Mouse (Mus musculus): ENCODE results near the gene Gm11214. TPM values are rescaled to one million over a fixed set of nuclear protein-coding genes. Genes with fewer than 3 reads are reported as not detected.

The Gm11214 gene
- polyA plus RNA-seq, 1 experiment from 2014 or later: not detected

- Histone ChIP-seq H3K4me2 (replicated peaks; ENCODE audit: low read depth, low read length) (no peak overlapping the region), H3K36me3 (ENCODE audit: control insufficient read depth, insufficient read depth, low read length) (no peaks in the 10 kb centered on the region), H3K27me3 (ENCODE audit: control insufficient read depth, insufficient read depth, low read length) (no peaks in the 10 kb centered on the region), H3K4me3 (ENCODE audit: low read depth, low read length) (no peak overlapping the region), H3K4me1 (ENCODE audit: control insufficient read depth, insufficient read depth, low read length) (no peaks in the 10 kb centered on the region), H3K9me3 (ENCODE audit: control insufficient read depth, low read depth, low read length) (no peaks in the 10 kb centered on the region), H3K9ac (replicated peaks; ENCODE audit: low read depth, low read length) (no peak overlapping the region), H3K27ac (ENCODE audit: low read length) (no peak overlapping the region)
- ATAC-seq (ENCODE audit: insufficient number of reproducible peaks, insufficient read depth, low FRiP score, low read depth): no peak
These were observed 19.0 kb downstream of the Gm11214 start for GRCm38 (mm10) chr4:63643956-63644726.

GRCm38 (mm10) chr4:63639842-63640241, 23.3 kb downstream of the Gm11214 start:
- no peaks in the 10 kb centered on the region for H3K4me1 ChIP-seq (ENCODE audit: control insufficient read depth, insufficient read depth, low read length)
- H3K4me3 ChIP-seq (ENCODE audit: low read depth, low read length): no peak overlapping the region
- H3K36me3 ChIP-seq (ENCODE audit: control insufficient read depth, insufficient read depth, low read length): no peaks in the 10 kb centered on the region
- no peak overlapping the region for H3K27ac ChIP-seq (ENCODE audit: low read length)
- H3K27me3 ChIP-seq (ENCODE audit: control insufficient read depth, insufficient read depth, low read length): no peaks in the 10 kb centered on the region
- WGBS: 67% methylated on average over 2 of the region's 2 CpGs
- no peak overlapping the region for H3K4me2 ChIP-seq (replicated peaks; ENCODE audit: low read depth, low read length)
- ATAC-seq (ENCODE audit: insufficient number of reproducible peaks, insufficient read depth, low FRiP score, low read depth): no peak
- no peak overlapping the region for H3K9ac ChIP-seq (replicated peaks; ENCODE audit: low read depth, low read length)
- H3K9me3 ChIP-seq (ENCODE audit: control insufficient read depth, low read depth, low read length): no peaks in the 10 kb centered on the region

- Histone ChIP-seq H3K27me3 (ENCODE audit: control insufficient read depth, insufficient read depth, low read length) (no peaks in the 10 kb centered on the region), H3K9me3 (ENCODE audit: control insufficient read depth, low read depth, low read length) (no peaks in the 10 kb centered on the region), H3K27ac (ENCODE audit: low read length) (no peak overlapping the region), H3K4me3 (ENCODE audit: low read depth, low read length) (no peak overlapping the region), H3K9ac (replicated peaks; ENCODE audit: low read depth, low read length) (no peak overlapping the region), H3K4me1 (ENCODE audit: control insufficient read depth, insufficient read depth, low read length) (no peaks in the 10 kb centered on the region), H3K36me3 (ENCODE audit: control insufficient read depth, insufficient read depth, low read length) (no peaks in the 10 kb centered on the region), H3K4me2 (replicated peaks; ENCODE audit: low read depth, low read length) (no peak overlapping the region)
- no peak for ATAC-seq (ENCODE audit: insufficient number of reproducible peaks, insufficient read depth, low FRiP score, low read depth)
- WGBS: 59% methylated on average over 1 of the region's 1 CpGs
These were observed 24.6 kb downstream of the Gm11214 start for GRCm38 (mm10) chr4:63638603-63639002.

DNA sequence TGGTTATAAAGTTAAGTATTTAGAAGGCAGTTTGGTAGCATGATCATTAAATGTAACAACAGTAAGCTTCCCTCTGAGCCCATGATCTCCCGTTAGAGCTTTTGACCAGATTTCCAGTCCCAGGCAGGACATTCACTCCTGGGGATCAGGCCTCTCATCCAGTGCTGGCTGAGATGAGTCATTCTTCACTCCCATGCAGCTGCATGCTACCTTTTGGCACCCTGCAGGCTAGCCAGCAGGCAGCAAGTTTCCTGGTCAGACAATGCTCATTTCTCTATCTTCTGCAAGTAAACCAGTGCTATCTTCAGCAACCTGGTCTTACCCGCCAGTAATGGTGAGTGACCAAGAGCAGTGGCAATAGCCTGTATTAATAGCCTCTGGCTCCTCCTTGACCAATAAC, 30.0 kb downstream of the Gm11214 start:
- no peaks in the 10 kb centered on the region for H3K27me3 ChIP-seq (ENCODE audit: control insufficient read depth, insufficient read depth, low read length)
- no peak overlapping the region for H3K9ac ChIP-seq (replicated peaks; ENCODE audit: low read depth, low read length)
- no peaks in the 10 kb centered on the region for H3K36me3 ChIP-seq (ENCODE audit: control insufficient read depth, insufficient read depth, low read length)
- no peak overlapping the region for H3K4me3 ChIP-seq (ENCODE audit: low read depth, low read length)
- WGBS: 80% methylated on average over 2 of the region's 2 CpGs
- no peaks in the 10 kb centered on the region for H3K9me3 ChIP-seq (ENCODE audit: control insufficient read depth, low read depth, low read length)
- H3K27ac ChIP-seq (ENCODE audit: low read length): no peak overlapping the region
- no peak overlapping the region for H3K4me2 ChIP-seq (replicated peaks; ENCODE audit: low read depth, low read length)
- ATAC-seq (ENCODE audit: insufficient number of reproducible peaks, insufficient read depth, low FRiP score, low read depth): no peak
- no peaks in the 10 kb centered on the region for H3K4me1 ChIP-seq (ENCODE audit: control insufficient read depth, insufficient read depth, low read length)

DNA sequence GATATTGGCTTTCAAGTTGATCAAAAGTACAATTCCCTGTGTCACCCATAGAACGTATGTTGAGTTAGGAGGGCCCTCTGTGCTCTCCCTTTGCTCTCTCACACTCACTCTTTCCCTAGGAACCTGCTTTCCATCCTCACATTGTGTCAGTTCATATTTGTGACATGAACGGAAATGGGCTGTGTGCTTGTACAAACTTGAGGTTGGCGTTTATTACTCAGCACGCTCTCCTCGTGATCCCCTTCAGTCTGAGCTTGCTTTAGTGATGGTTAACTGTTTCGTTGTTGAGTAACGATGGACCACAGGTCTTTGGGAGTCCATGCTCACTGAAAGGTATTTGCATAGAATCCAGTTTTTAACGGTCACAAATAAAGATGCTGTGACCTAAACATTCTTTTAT, 36.1 kb downstream of the Gm11214 start:
- no peaks in the 10 kb centered on the region for H3K36me3 ChIP-seq (ENCODE audit: control insufficient read depth, insufficient read depth, low read length)
- ATAC-seq (ENCODE audit: insufficient number of reproducible peaks, insufficient read depth, low FRiP score, low read depth): no peak
- H3K9me3 ChIP-seq (ENCODE audit: control insufficient read depth, low read depth, low read length): no peaks in the 10 kb centered on the region
- H3K9ac ChIP-seq (replicated peaks; ENCODE audit: low read depth, low read length): no peak overlapping the region
- no peak overlapping the region for H3K27ac ChIP-seq (ENCODE audit: low read length)
- H3K4me3 ChIP-seq (ENCODE audit: low read depth, low read length): no peak overlapping the region
- H3K4me2 ChIP-seq (replicated peaks; ENCODE audit: low read depth, low read length): no peak overlapping the region
- H3K4me1 ChIP-seq (ENCODE audit: control insufficient read depth, insufficient read depth, low read length): no peaks in the 10 kb centered on the region
- no peaks in the 10 kb centered on the region for H3K27me3 ChIP-seq (ENCODE audit: control insufficient read depth, insufficient read depth, low read length)
- WGBS: 75% methylated on average over 8 of the region's 8 CpGs

DNA sequence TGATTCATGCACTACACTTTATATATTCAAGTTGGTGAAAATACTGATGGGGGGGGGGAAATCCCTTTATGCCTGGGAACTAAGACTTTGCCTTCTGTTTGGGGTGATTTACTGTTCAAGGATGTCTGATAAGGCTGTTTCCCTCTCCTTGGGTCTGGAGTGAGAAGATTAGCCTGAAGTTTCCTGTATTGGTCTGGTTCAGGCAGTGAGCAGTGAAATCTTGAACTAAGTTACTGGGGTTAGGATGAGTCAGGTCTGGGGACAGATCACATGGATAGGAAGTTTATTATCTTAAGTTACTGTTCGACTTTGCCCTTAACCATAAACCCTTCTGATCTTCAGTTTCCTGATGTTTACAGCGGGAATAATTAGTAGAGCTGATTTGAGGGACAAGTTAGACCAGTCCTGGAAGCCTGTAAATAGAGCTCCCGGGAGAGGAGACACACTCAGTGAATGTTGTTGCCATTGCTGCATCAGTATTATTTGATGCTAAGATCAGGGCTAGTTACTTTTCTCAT, 37.6 kb downstream of the Gm11214 start:
- WGBS: 50% methylated on average over 3 of the region's 3 CpGs

GRCm38 (mm10) chr4:63622378-63622835, 40.8 kb downstream of the Gm11214 start, which contains the start of gene Tex48:
TSS of gene Tex48 (minus strand) at chr4:63622428.
- Histone ChIP-seq H3K4me1 (ENCODE audit: control insufficient read depth, insufficient read depth, low read length) (no peaks in the 10 kb centered on the region), H3K9me3 (ENCODE audit: control insufficient read depth, low read depth, low read length) (no peaks in the 10 kb centered on the region), H3K4me3 (ENCODE audit: low read depth, low read length) (no peak within 1 kb of the TSS), H3K27ac (ENCODE audit: low read length) (no peak within 1 kb of the TSS), H3K4me2 (replicated peaks; ENCODE audit: low read depth, low read length) (no peak within 1 kb of the TSS), H3K9ac (replicated peaks; ENCODE audit: low read depth, low read length) (no peak within 1 kb of the TSS), H3K36me3 (ENCODE audit: control insufficient read depth, insufficient read depth, low read length) (no peaks in the 10 kb centered on the region), H3K27me3 (ENCODE audit: control insufficient read depth, insufficient read depth, low read length) (no peaks in the 10 kb centered on the region)
- ATAC-seq (ENCODE audit: insufficient number of reproducible peaks, insufficient read depth, low FRiP score, low read depth): no peak
- WGBS: 43% methylated on average over 5 of the region's 5 CpGs

More for the DNA sequence above, 37.6 kb downstream of the Gm11214 start:
- Histone ChIP-seq H3K27me3 (ENCODE audit: control insufficient read depth, insufficient read depth, low read length) (no peaks in the 10 kb centered on the region), H3K4me3 (ENCODE audit: low read depth, low read length) (no peak overlapping the region), H3K4me1 (ENCODE audit: control insufficient read depth, insufficient read depth, low read length) (no peaks in the 10 kb centered on the region), H3K36me3 (ENCODE audit: control insufficient read depth, insufficient read depth, low read length) (no peaks in the 10 kb centered on the region), H3K4me2 (replicated peaks; ENCODE audit: low read depth, low read length) (no peak overlapping the region), H3K9me3 (ENCODE audit: control insufficient read depth, low read depth, low read length) (no peaks in the 10 kb centered on the region), H3K27ac (ENCODE audit: low read length) (no peak overlapping the region), H3K9ac (replicated peaks; ENCODE audit: low read depth, low read length) (no peak overlapping the region)
- ATAC-seq (ENCODE audit: insufficient number of reproducible peaks, insufficient read depth, low FRiP score, low read depth): no peak

GRCm38 (mm10) chr4:63621861-63622260, 41.3 kb downstream of the Gm11214 start:
- H3K4me2 ChIP-seq (replicated peaks; ENCODE audit: low read depth, low read length): no peak overlapping the region
- no peaks in the 10 kb centered on the region for H3K9me3 ChIP-seq (ENCODE audit: control insufficient read depth, low read depth, low read length)
- 68% methylated on average over 2 of the region's 2 CpGs for WGBS
- H3K4me1 ChIP-seq (ENCODE audit: control insufficient read depth, insufficient read depth, low read length): no peaks in the 10 kb centered on the region
- H3K27me3 ChIP-seq (ENCODE audit: control insufficient read depth, insufficient read depth, low read length): no peaks in the 10 kb centered on the region
- no peaks in the 10 kb centered on the region for H3K36me3 ChIP-seq (ENCODE audit: control insufficient read depth, insufficient read depth, low read length)
- H3K4me3 ChIP-seq (ENCODE audit: low read depth, low read length): no peak overlapping the region
- no peak for ATAC-seq (ENCODE audit: insufficient number of reproducible peaks, insufficient read depth, low FRiP score, low read depth)
- no peak overlapping the region for H3K9ac ChIP-seq (replicated peaks; ENCODE audit: low read depth, low read length)
- H3K27ac ChIP-seq (ENCODE audit: low read length): no peak overlapping the region

Data from stomach, embryonic 14.5 days (tissue).